In genomic region chr3:101382751-101383150, GRCm38 (mm10) we compare ENCODE assay signal across 18 mouse cellular contexts. TPM values are rescaled to one million over a fixed set of nuclear protein-coding genes. Genes with fewer than 3 reads are reported as not detected.
DNase-seq lines count a peak whose midpoint lies in the region; ATAC-seq and TF ChIP-seq lines count a peak whose summit lies in the region.
"Had no signal": no experiment of that assay in that cellular context is flagged by ENCODE, and none has a peak within 500 bp of the region (broad histone marks: within the 10 kb centered on the region; RNA-seq: fewer than 3 reads in every experiment).

No protein-coding gene starts in this region.

- H3K4me1 ChIP-seq in hindbrain, embryonic 12.5 days: peaks cover 72% of the 10 kb centered on the region
- H3K4me1 ChIP-seq in hindbrain, embryonic 11.5 days (replicated peaks; ENCODE audit: control insufficient read depth, insufficient read depth, low read length): peaks cover 6% of the 10 kb centered on the region
- peaks cover 36% of the 10 kb centered on the region for H3K4me1 ChIP-seq in forebrain, postnatal 0 days (ENCODE audit: insufficient read depth)
- peaks cover 62% of the 10 kb centered on the region for H3K4me1 ChIP-seq in midbrain, embryonic 16.5 days (ENCODE audit: control insufficient read depth, insufficient read depth, low read length)

- H3K27ac ChIP-seq in hindbrain, embryonic 12.5 days: no peak overlapping the region
- no peak overlapping the region for H3K27ac ChIP-seq in hindbrain, embryonic 11.5 days (ENCODE audit: low read depth, low read length)
- H3K27ac ChIP-seq in forebrain, postnatal 0 days (ENCODE audit: low read depth, low read length): no peak overlapping the region
- no peak overlapping the region for H3K27ac ChIP-seq in midbrain, embryonic 16.5 days (ENCODE audit: low read length)
- H3K27ac ChIP-seq: embryonic facial prominence, embryonic 15.5 days; liver, embryonic 15.5 days had no signal

- H3K9me3 ChIP-seq in hindbrain, embryonic 12.5 days (replicated peaks): no peaks in the 10 kb centered on the region
- no peaks in the 10 kb centered on the region for H3K9me3 ChIP-seq in hindbrain, embryonic 11.5 days (ENCODE audit: control insufficient read depth, low read length)
- H3K9me3 ChIP-seq in forebrain, postnatal 0 days (ENCODE audit: low read length): no peaks in the 10 kb centered on the region
- no peaks in the 10 kb centered on the region for H3K9me3 ChIP-seq in midbrain, embryonic 16.5 days (replicated peaks; ENCODE audit: control insufficient read depth, low read length, poor library complexity, severe bottlenecking)
- H3K9me3 ChIP-seq: embryonic facial prominence, embryonic 15.5 days; liver, embryonic 15.5 days; megakaryocyte, embryonic 14.5 days had no signal

- H3K4me2 ChIP-seq in hindbrain, embryonic 12.5 days (replicated peaks): 0 out of 2 replicates have a peak overlapping the region, but pooled peaks have one; percentile 1
- H3K4me2 ChIP-seq in hindbrain, embryonic 11.5 days (replicated peaks; ENCODE audit: low read depth, low read length): no peak overlapping the region
- no peak overlapping the region for H3K4me2 ChIP-seq in forebrain, postnatal 0 days (ENCODE audit: low read depth)
- peak overlapping the region; percentile 89 for H3K4me2 ChIP-seq in midbrain, embryonic 16.5 days (ENCODE audit: low read length)
- H3K4me2 ChIP-seq: embryonic facial prominence, embryonic 15.5 days; liver, embryonic 15.5 days had no signal

- no peak overlapping the region for H3K9ac ChIP-seq in hindbrain, embryonic 12.5 days
- H3K9ac ChIP-seq in hindbrain, embryonic 11.5 days (ENCODE audit: low read depth, low read length): no peak overlapping the region
- no peak overlapping the region for H3K9ac ChIP-seq in forebrain, postnatal 0 days
- H3K9ac ChIP-seq in midbrain, embryonic 16.5 days (ENCODE audit: low read depth, low read length): no peak overlapping the region
- H3K9ac ChIP-seq: embryonic facial prominence, embryonic 15.5 days; liver, embryonic 15.5 days had no signal

- H3K27me3 ChIP-seq in hindbrain, embryonic 12.5 days: no peaks in the 10 kb centered on the region
- no peaks in the 10 kb centered on the region for H3K27me3 ChIP-seq in hindbrain, embryonic 11.5 days (ENCODE audit: control insufficient read depth, insufficient read depth, low read length)
- H3K27me3 ChIP-seq in forebrain, postnatal 0 days (ENCODE audit: insufficient read depth, low read length): no peaks in the 10 kb centered on the region
- H3K27me3 ChIP-seq in midbrain, embryonic 16.5 days (ENCODE audit: control insufficient read depth, insufficient read depth, low read depth, low read length): no peaks in the 10 kb centered on the region
- H3K27me3 ChIP-seq: embryonic facial prominence, embryonic 15.5 days had no signal

- no peaks in the 10 kb centered on the region for H3K36me3 ChIP-seq in hindbrain, embryonic 12.5 days
- H3K36me3 ChIP-seq in hindbrain, embryonic 11.5 days (ENCODE audit: control insufficient read depth, insufficient read depth, low read length): no peaks in the 10 kb centered on the region
- no peaks in the 10 kb centered on the region for H3K36me3 ChIP-seq in forebrain, postnatal 0 days (ENCODE audit: insufficient read depth)
- no peaks in the 10 kb centered on the region for H3K36me3 ChIP-seq in midbrain, embryonic 16.5 days (ENCODE audit: control insufficient read depth, insufficient read depth, low read length)
- H3K36me3 ChIP-seq: embryonic facial prominence, embryonic 15.5 days; liver, embryonic 15.5 days had no signal

- no peak for TF ChIP-seq CTCF in brain, embryonic 14.5 days (IDR thresholded peaks at IDR 0.05; ENCODE audit: borderline replicate concordance, extremely low read depth, insufficient read depth, insufficient read length)
- no peak for TF ChIP-seq CTCF in forebrain, postnatal 0 days (IDR thresholded peaks at IDR 0.05; ENCODE audit: low read depth)

- H3K4me3 ChIP-seq in hindbrain, embryonic 12.5 days: no peak overlapping the region
- H3K4me3 ChIP-seq in hindbrain, embryonic 11.5 days (ENCODE audit: low read depth, low read length): no peak overlapping the region
- no peak overlapping the region for H3K4me3 ChIP-seq in forebrain, postnatal 0 days (ENCODE audit: low read depth, low read length)
- no peak overlapping the region for H3K4me3 ChIP-seq in midbrain, embryonic 16.5 days (ENCODE audit: low read depth, low read length)
- H3K4me3 ChIP-seq: embryonic facial prominence, embryonic 15.5 days; liver, embryonic 15.5 days; megakaryocyte, embryonic 14.5 days; myocyte had no signal

- ATAC-seq in hindbrain, embryonic 12.5 days (ENCODE audit: low FRiP score): no peak
- ATAC-seq in hindbrain, embryonic 11.5 days (ENCODE audit: low FRiP score): no peak
- peak; percentile 67 for ATAC-seq in forebrain, postnatal 0 days
- ATAC-seq in midbrain, embryonic 16.5 days: no peak

- TF ChIP-seq POLR2A in brain, embryonic 14.5 days (IDR thresholded peaks at IDR 0.05; ENCODE audit: borderline replicate concordance, extremely low read depth, insufficient read depth, insufficient read length, poor library complexity, severe bottlenecking): no peak

- DNase-seq in hindbrain, embryonic 11.5 days (ENCODE audit: low spot score): no peak
- peak; percentile 62 for DNase-seq in brain, embryonic 14.5 days (ENCODE audit: low read depth)
- DNase-seq in forebrain, postnatal 0 days: peak; percentile 52
- DNase-seq in left cerebral cortex, postnatal 14 days (ENCODE audit: low spot score in 2 of 2): no peak
- DNase-seq in ovary, postnatal 10 days (ENCODE audit: low spot score): no peak
- DNase-seq: adrenal gland, postnatal 14 days; B cell, adult 2 months; cerebellum, adult 2 months; heart, adult 11 months; kidney, adult 9 months; lung, postnatal 14 days; thymus, adult 18-20 months had no signal

- 68% methylated on average over 4 of the region's 4 CpGs for WGBS in hindbrain, embryonic 12.5 days
- WGBS in hindbrain, embryonic 11.5 days: 72% methylated on average over 4 of the region's 4 CpGs
- WGBS in forebrain, postnatal 0 days: 22% methylated on average over 4 of the region's 4 CpGs
- 52% methylated on average over 4 of the region's 4 CpGs for WGBS in midbrain, embryonic 16.5 days

- intact Hi-C loops in left cerebral cortex, postnatal 14 days (cut with DNase I): no loop called here

RNA-seq across cellular contexts. Expression of gene Igsf3, which starts 5.9 kb away (rescaled TPM):
- polyA plus RNA-seq in hindbrain, embryonic 12.5 days (2016; fragmentation: Nextera tagmentation; extraction: Ambion mirVana): 61.9 and 66.4 TPM in 2 replicates
- polyA plus RNA-seq in hindbrain, embryonic 11.5 days (2014; fragmentation: Nextera tagmentation; extraction: Ambion mirVana): 23.8 and 27.6 TPM in 2 replicates
- 17.4 and 36.0 TPM in 2 replicates for polyA plus RNA-seq in brain, embryonic 14.5 days (2012; rRNA removed)
- total RNA-seq in forebrain, postnatal 0 days (2014; rRNA removed): 54.8 and 74.0 TPM in 2 replicates
- polyA plus RNA-seq in forebrain, postnatal 0 days (2015; fragmentation: Nextera tagmentation; extraction: Ambion mirVana): 59.9 and 77.0 TPM in 2 replicates
- 93.6 and 100 TPM in 2 replicates for polyA plus RNA-seq in midbrain, embryonic 16.5 days (2015; fragmentation: Nextera tagmentation; extraction: Ambion mirVana)
- total RNA-seq in left cerebral cortex, postnatal 14 days (2021): 10 to 100 TPM; 26.5 to 28.2 TPM

Comparison
In these comparisons a context has a peak if more than half of its experiments do, and no peak if none do; other contexts are left out.
1. H3K4me2 ChIP-seq: peak in hindbrain, embryonic 12.5 days (single experiment) and midbrain, embryonic 16.5 days (single experiment); none in hindbrain, embryonic 11.5 days (single experiment) and forebrain, postnatal 0 days (single experiment).
2. DNase-seq: peak in brain, embryonic 14.5 days (single experiment) and forebrain, postnatal 0 days (single experiment); none in hindbrain, embryonic 11.5 days (single experiment), left cerebral cortex, postnatal 14 days (0 of 2) and ovary, postnatal 10 days (single experiment).